Mouse (Mus musculus) stomach, embryonic 15.5 days (tissue): Measurements from ENCODE around the gene Synj1. TPM values are rescaled to one million over a fixed set of nuclear protein-coding genes. Genes with fewer than 3 reads are reported as not detected.

Experiments used
- ATAC-seq: fragments of 200-750 bp; cut with Nextera tagmentation; 2 replicates; pipeline ENCODE4 v1.8.0; 2017; ENCODE audit warnings: low read depth, moderate number of reproducible peaks, moderate TSS enrichment; ENCODE audit not compliant: insufficient read depth, low FRiP score
- H3K27ac ChIP-seq: fragments of 300-500 bp; sonication (generic); 2 replicates; pipeline ENCODE4 v1.5.1; 2015; ENCODE audit warnings: mild to moderate bottlenecking, inconsistent platforms
- H3K27me3 ChIP-seq: fragments of 300-500 bp; sonication (generic); replicated peaks from 2 replicates; pipeline ENCODE4 v1.6.1; 2015; ENCODE audit warnings: inconsistent platforms
- H3K36me3 ChIP-seq: fragments of 300-500 bp; sonication (generic); 2 replicates; pipeline ENCODE4 v1.6.1; 2015; ENCODE audit warnings: inconsistent platforms
- H3K4me1 ChIP-seq: fragments of 300-500 bp; sonication (generic); 2 replicates; pipeline ENCODE4 v1.6.1; 2015; ENCODE audit warnings: inconsistent platforms
- H3K4me2 ChIP-seq: fragments of 300-500 bp; sonication (generic); 2 replicates; pipeline ENCODE4 v1.6.1; 2015; ENCODE audit warnings: mild to moderate bottlenecking, inconsistent platforms
- H3K4me3 ChIP-seq: fragments of 300-500 bp; sonication (generic); replicated peaks from 2 replicates; pipeline ENCODE4 v1.5.1; 2015; ENCODE audit warnings: inconsistent platforms
- H3K9ac ChIP-seq: fragments of 300-500 bp; sonication (generic); 2 replicates; pipeline ENCODE4 v1.6.1; 2015; ENCODE audit warnings: inconsistent platforms
- H3K9me3 ChIP-seq: fragments of 300-500 bp; sonication (generic); 2 replicates; pipeline ENCODE4 v1.6.1; 2016; ENCODE audit warnings: inconsistent platforms
- whole genome bisulfite sequencing: fragments of 180-500 bp; shearing (Covaris S2); methylation state at CpG from one replicate; pipeline ENCODE4 v1.1.7; 2015; 5-methylcytosine and 5-hydroxymethylcytosine counted together
- polyA plus RNA-seq: library from polyadenylated mRNA; unstranded; fragments of >200 nt; fragmentation: Nextera tagmentation; extraction: Ambion mirVana; gene quantifications from 2 replicates; pipeline ENCODE4 v1.2.1, GENCODE M21; 2015

Gene Synj1
- polyA plus RNA-seq, 1 experiment from 2014 or later: 14.3 TPM

DNA sequence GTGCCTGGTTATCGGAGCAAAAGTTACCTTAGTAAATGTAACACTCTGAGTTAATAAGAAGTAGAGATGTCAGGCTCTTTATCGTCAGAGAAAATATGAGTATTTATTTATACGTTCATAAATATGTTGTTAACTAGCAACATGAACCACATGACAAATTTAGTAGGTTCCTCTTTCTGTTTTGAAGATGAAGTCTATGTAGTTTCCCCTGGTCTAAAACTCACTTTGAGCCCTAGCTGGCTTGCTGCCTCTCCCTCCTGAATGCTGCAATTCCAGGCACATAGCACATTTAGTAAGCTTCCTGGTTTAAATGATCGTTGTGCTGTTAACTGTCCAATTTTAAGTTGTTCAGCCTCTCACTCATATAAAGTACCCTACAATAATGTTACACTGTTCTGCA is 19.6 kb upstream of the Synj1 start:
- no peak overlapping the region for H3K9ac ChIP-seq
- no peak for ATAC-seq
- no peak overlapping the region for H3K27ac ChIP-seq
- H3K27me3 ChIP-seq: no peaks in the 10 kb centered on the region
- no peaks in the 10 kb centered on the region for H3K9me3 ChIP-seq
- no peak overlapping the region for H3K4me2 ChIP-seq
- WGBS: 90% methylated on average over 4 of the region's 4 CpGs
- H3K36me3 ChIP-seq: peaks cover 54% of the 10 kb centered on the region
- no peak overlapping the region for H3K4me3 ChIP-seq
- no peaks in the 10 kb centered on the region for H3K4me1 ChIP-seq

DNA sequence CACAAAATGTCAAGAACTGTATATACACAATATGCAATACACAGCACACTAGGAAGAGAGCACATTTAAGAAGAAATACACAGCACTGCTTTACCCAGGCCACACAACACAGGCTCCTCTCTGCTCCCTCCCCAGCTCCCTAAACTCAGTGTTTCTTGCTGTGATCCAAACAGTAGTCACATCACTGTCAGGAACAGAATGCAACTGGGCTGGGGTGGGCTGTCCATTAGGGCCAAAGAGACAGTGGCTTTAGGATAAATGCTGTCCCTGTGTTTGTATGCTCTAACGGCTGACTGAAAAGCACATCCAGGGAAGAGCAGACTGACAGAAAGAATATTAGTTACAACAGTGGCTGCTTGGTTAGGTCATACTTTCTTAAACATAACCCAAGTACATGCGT is 18.8 kb upstream of the Synj1 start:
- H3K9me3 ChIP-seq: no peaks in the 10 kb centered on the region
- no peak for ATAC-seq
- no peak overlapping the region for H3K27ac ChIP-seq
- H3K4me2 ChIP-seq: no peak overlapping the region
- no peaks in the 10 kb centered on the region for H3K27me3 ChIP-seq
- H3K9ac ChIP-seq: no peak overlapping the region
- H3K36me3 ChIP-seq: peaks cover 55% of the 10 kb centered on the region
- no peaks in the 10 kb centered on the region for H3K4me1 ChIP-seq
- no peak overlapping the region for H3K4me3 ChIP-seq
- 89% methylated on average over 2 of the region's 2 CpGs for WGBS

DNA sequence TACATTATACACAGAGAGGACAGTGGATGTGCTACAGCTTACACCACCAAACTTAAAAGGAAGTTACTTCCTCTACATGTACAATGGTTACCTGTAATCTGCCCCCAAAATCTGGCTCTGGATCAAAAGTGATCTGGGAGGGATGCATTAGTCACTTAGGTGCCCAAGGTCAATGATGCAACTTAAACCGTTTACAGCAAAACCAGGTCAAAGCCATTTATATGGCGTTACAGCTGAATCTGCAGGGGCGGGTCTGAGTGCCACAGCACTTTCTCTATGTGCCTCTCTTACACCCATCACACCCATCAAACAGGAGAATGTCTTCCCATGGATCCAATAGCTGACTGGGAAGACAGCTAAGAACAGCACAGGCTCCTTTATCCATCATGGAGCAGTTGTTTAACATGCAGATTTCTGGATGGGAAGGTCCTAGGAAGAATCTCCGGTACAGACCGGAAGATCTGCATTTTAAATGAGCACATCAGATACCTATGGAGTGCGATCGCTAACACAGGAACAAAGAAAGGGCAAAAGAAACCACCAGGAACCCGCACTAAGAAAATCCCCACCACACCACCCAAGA is 18.1 kb upstream of the Synj1 start:
- H3K27me3 ChIP-seq: no peaks in the 10 kb centered on the region
- H3K9me3 ChIP-seq: no peaks in the 10 kb centered on the region
- 84% methylated on average over 8 of the region's 8 CpGs for WGBS
- ATAC-seq: no peak
- peaks cover 56% of the 10 kb centered on the region for H3K36me3 ChIP-seq
- H3K27ac ChIP-seq: no peak overlapping the region
- H3K9ac ChIP-seq: no peak overlapping the region
- no peak overlapping the region for H3K4me2 ChIP-seq
- no peaks in the 10 kb centered on the region for H3K4me1 ChIP-seq
- H3K4me3 ChIP-seq: no peak overlapping the region

DNA sequence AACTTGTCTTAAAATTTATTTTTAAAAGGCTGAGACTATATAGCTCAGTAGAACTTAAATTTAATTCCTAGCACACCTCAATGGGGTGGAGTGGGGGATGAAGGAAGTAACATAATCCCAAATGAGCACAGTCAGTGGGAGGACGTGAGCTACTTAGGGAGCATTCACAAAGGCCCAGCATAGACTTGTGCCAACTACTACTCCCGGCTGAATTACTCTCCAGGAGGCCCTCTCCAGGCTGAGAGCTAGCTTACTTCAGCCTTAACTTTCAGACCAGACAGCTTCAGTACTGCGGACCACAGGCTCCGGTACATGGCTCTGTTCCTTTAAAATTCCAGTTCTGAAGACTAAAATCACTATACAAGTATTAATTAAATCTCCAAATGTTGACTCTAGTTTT is 15.2 kb upstream of the Synj1 start:
- Histone ChIP-seq H3K9ac (no peak overlapping the region), H3K4me1 (no peaks in the 10 kb centered on the region), H3K4me3 (no peak overlapping the region), H3K36me3 (peaks cover 55% of the 10 kb centered on the region), H3K9me3 (no peaks in the 10 kb centered on the region), H3K4me2 (no peak overlapping the region), H3K27me3 (no peaks in the 10 kb centered on the region), H3K27ac (no peak overlapping the region)
- ATAC-seq: no peak
- WGBS: 94% methylated on average over 4 of the region's 4 CpGs

DNA sequence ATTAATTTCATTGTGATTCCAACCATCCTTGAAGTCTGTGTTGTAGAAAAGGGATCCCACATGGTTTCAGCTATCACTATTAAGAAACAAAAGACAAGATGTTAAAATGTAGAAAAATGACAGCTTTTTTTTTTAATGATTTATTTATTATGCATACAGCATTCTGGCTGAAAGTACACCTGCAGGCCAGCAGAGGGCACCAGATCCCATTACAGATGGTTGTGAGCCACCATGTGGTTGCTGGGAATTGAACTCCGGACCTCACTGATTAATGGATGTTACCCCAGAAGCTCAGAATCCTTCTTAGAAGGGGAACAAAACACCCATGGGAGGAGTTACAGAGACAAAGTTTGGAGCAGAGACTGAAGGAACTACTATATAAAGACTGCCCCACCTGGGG is 12.3 kb upstream of the Synj1 start:
- WGBS: 83% methylated on average over 1 of the region's 1 CpGs

DNA sequence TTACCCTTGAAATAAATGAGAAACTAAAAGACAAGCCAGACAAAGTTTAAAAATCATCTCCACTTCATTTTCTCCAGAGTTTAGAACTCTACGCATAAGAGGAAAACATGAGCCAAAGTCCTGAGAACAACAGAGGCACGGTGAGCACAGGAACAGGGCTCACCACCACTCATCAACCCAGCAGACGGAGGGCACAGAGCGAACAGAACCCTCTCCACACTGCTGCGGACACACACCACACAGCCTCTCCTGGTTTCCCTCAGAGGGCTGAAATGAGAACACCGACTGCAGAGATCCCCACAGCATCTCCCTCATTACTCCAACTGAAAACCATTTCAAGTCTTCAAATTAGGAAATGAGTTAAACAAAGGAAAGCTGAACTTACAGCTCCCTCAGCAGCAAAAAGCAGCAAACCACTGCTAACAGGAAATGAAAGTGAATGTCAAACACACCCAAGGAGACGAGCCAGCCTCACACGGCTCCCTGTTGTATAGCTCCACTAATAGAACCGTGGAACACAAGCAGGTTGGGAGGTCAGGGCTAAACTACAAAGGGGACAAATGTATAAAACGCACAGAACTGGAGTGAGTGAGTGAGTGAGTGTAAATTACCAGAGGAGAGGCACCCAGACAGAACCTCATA is 9.9 kb upstream of the Synj1 start:
- no peak overlapping the region for H3K4me2 ChIP-seq
- 90% methylated on average over 10 of the region's 10 CpGs for WGBS
- peaks cover 59% of the 10 kb centered on the region for H3K36me3 ChIP-seq
- H3K9ac ChIP-seq: no peak overlapping the region
- H3K9me3 ChIP-seq: no peaks in the 10 kb centered on the region
- no peak overlapping the region for H3K4me3 ChIP-seq
- no peak overlapping the region for H3K27ac ChIP-seq
- no peaks in the 10 kb centered on the region for H3K4me1 ChIP-seq
- H3K27me3 ChIP-seq: no peaks in the 10 kb centered on the region
- no peak for ATAC-seq

More for the DNA sequence above, 12.3 kb upstream of the Synj1 start:
- Histone ChIP-seq H3K27me3 (no peaks in the 10 kb centered on the region), H3K4me3 (no peak overlapping the region), H3K4me1 (no peaks in the 10 kb centered on the region), H3K4me2 (no peak overlapping the region), H3K36me3 (peaks cover 59% of the 10 kb centered on the region), H3K9me3 (no peaks in the 10 kb centered on the region), H3K9ac (no peak overlapping the region), H3K27ac (no peak overlapping the region)
- no peak for ATAC-seq

DNA sequence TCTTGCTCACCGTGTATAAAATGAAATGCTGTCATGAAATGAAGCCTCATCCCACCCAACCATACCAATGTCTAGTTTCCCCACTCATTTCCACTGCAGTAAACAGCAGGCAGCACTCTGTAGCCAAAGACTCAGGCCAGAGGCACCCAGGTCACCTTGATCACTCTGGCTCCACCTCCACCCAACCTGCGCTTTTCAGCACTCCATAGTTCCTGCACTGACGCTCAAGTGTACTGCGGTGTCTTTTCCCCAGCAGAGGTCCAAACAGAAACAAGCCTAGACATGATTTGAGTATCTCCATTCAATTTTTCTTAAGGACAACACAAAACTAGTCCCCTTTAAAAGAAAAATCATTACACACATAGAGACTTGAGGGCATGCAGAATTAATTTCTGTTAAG is 8.4 kb upstream of the Synj1 start:
- H3K9me3 ChIP-seq: no peaks in the 10 kb centered on the region
- no peak overlapping the region for H3K4me2 ChIP-seq
- H3K36me3 ChIP-seq: peaks cover 53% of the 10 kb centered on the region
- no peak overlapping the region for H3K9ac ChIP-seq
- no peak overlapping the region for H3K27ac ChIP-seq
- H3K4me1 ChIP-seq: no peaks in the 10 kb centered on the region
- no peaks in the 10 kb centered on the region for H3K27me3 ChIP-seq
- no peak overlapping the region for H3K4me3 ChIP-seq
- no peak for ATAC-seq
- WGBS: 90% methylated on average over 4 of the region's 4 CpGs

DNA sequence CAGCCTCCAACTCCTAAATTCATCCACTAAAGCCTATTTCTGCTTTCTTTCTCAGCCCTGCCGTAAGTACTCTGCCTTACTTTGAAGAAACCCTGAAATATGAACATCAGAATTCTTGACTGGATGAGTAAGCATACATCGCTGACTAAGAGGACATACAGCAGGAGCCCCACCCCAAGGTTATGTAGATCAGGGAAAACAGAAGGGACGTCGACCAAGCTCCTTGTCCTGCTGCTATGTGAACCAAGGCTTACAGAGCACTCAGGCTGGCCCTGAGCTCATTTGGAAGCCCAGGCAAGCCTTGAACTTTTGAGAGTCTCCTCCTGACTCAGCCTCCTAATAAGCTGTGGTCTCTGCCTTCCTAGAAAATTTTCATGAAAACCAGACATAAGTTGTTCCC is 4.7 kb upstream of the Synj1 start:
- 83% methylated on average over 4 of the region's 4 CpGs for WGBS
- H3K9me3 ChIP-seq: no peaks in the 10 kb centered on the region
- no peak for ATAC-seq

DNA sequence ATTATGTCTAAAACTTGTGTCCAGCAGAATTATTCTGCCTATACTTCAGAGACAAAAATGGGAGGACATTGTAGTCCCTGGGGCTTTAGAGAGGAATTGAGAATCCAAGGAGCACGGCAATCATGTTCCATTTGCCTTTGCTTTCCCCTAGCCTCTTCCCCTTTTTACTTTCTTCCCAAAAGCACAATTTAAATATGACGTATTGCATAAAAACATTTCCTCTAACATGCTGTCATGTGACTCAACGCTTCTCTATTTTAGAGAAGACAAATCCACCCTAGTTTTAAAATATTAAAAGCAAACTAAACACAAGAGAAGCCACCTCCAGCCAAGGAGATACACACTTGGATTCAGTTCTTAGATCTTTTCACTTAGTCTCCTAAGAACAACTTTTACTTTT is 739 bp upstream of the Synj1 start:
- Histone ChIP-seq H3K4me2 (peak overlapping the region; percentile 79), H3K9me3 (no peaks in the 10 kb centered on the region), H3K4me3 (peak overlapping the region; percentile 81), H3K36me3 (peaks cover 13% of the 10 kb centered on the region; the same call in 1 of the 2 replicates), H3K4me1 (peaks cover 6% of the 10 kb centered on the region; the same call in 1 of the 2 replicates), H3K27ac (peak overlapping the region; percentile 85), H3K9ac (peak overlapping the region; percentile 23; the same call in 1 of the 2 replicates), H3K27me3 (no peaks in the 10 kb centered on the region)
- ATAC-seq: no peak
- WGBS: 26% methylated on average over 3 of the region's 3 CpGs

More for the DNA sequence above, 4.7 kb upstream of the Synj1 start:
- Histone ChIP-seq H3K9ac (no peak overlapping the region), H3K27ac (no peak overlapping the region), H3K27me3 (no peaks in the 10 kb centered on the region), H3K36me3 (peaks cover 30% of the 10 kb centered on the region), H3K4me3 (no peak overlapping the region), H3K4me2 (no peak overlapping the region), H3K4me1 (peaks cover 3% of the 10 kb centered on the region; the same call in 1 of the 2 replicates)

DNA sequence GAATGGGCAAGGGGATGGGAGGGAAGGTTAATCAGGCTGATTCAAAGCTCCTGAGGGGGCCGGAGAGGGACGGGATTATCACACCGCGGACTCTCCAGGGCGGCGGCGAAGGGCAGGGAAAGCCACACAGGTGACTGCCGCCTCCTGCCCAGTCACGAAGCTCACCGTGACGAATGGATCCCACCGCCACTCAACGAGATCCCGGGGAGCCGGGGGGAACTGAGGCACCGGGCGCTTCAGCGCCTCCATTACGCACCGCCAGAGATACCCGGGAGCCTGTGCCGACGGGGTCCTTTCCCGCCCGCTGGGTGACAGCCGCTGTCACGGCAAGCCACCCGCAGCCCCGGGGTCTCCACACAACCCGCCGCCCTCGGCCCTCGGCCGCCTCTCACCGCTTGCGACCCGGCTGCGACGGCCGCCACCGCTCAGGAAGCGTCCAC is 507 bp downstream of the Synj1 start:
- Histone ChIP-seq H3K9ac (peak overlapping the region; percentile 60), H3K9me3 (no peaks in the 10 kb centered on the region), H3K27ac (peak overlapping the region; percentile 85), H3K4me3 (peak overlapping the region; percentile 81), H3K4me1 (peaks cover 6% of the 10 kb centered on the region; the same call in 1 of the 2 replicates), H3K27me3 (no peaks in the 10 kb centered on the region), H3K36me3 (peaks cover 9% of the 10 kb centered on the region; the same call in 1 of the 2 replicates), H3K4me2 (peak overlapping the region; percentile 79)
- ATAC-seq: peak; percentile 54
- under 1% methylated on average over 40 of the region's 42 CpGs for whole genome bisulfite sequencing

DNA sequence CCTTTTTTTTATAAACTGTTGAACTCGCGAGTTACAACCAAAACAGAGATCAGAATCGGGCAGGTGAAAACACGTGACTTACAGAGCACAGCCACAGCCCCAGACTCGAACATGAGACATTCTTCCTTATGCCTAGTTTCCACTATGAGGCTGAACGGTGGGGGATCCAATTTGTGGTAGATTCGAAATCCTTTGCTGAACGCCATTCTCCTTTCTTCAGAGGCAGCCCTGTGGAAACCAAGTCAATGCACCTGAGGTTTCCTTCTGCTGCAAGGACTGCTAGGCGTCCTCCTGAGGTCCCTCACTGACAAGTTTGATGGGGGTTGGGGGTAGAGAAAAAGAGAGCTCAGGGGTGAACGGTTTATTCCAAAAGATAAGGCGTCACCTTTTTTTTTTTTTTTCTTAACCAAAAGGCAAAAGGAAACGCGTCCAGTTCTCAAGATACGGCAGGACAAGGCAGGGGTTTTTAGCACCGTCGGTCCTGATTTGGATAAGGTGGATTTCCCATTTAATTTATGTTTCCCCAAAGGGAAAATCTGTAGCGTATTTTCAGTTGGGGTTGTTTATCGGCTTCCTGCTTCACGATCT is 1.1 kb downstream of the Synj1 start:
- H3K36me3 ChIP-seq: 0 out of 2 replicates have a peak, but pooled peaks cover 4% of the 10 kb centered on the region
- peak overlapping the region; percentile 60; the same call in 1 of the 2 replicates for H3K9ac ChIP-seq
- peak overlapping the region; percentile 79 for H3K4me2 ChIP-seq
- H3K4me3 ChIP-seq: peak overlapping the region; percentile 81
- peaks cover 6% of the 10 kb centered on the region; the same call in 1 of the 2 replicates for H3K4me1 ChIP-seq
- ATAC-seq: no peak
- 1% methylated on average over 19 of the region's 19 CpGs for WGBS
- no peaks in the 10 kb centered on the region for H3K27me3 ChIP-seq
- H3K9me3 ChIP-seq: no peaks in the 10 kb centered on the region
- peak overlapping the region; percentile 37; the same call in 1 of the 2 replicates for H3K27ac ChIP-seq

DNA sequence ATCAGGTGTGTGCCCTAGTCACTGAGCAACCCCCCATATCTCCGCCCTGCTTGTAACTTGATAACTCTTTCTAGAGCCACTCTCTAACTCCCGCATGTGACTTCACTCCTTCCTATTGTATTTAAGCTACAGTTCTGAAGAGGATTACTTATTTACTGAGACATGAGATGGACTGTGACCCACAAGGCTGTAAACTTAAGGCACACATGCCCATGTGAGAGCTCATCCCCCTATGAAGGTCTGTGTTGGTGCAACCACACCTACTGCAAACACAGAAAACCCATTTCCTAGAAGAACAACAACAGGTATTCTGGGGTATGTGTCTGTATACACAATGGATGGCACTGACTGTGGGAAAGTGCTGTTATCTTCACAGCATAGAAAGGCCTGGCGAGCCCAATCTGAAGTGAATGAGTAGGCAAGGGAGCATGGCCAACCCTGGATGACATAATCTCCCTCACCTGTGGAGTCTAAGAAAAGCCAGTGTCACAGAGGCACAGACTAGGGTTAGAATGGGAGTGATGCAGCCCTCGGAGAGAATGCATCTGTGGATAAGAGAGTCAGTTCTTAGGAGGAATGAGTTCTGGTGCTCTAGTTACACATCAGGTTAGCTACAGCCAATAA is 6.1 kb downstream of the Synj1 start:
- H3K9me3 ChIP-seq: no peaks in the 10 kb centered on the region
- no peak for ATAC-seq

More for the DNA sequence above, 6.1 kb downstream of the Synj1 start:
- H3K4me1 ChIP-seq: peaks cover 3% of the 10 kb centered on the region; the same call in 1 of the 2 replicates
- H3K27me3 ChIP-seq: no peaks in the 10 kb centered on the region
- H3K4me2 ChIP-seq: no peak overlapping the region
- no peak overlapping the region for H3K27ac ChIP-seq
- no peaks in the 10 kb centered on the region for H3K36me3 ChIP-seq
- WGBS: 80% methylated on average over 4 of the region's 4 CpGs
- no peak overlapping the region for H3K9ac ChIP-seq
- H3K4me3 ChIP-seq: no peak overlapping the region
